Mouse (Mus musculus) embryonic facial prominence, embryonic 11.5 days (tissue): Measurements from ENCODE around the gene Rasa3. TPM values are rescaled to one million over a fixed set of nuclear protein-coding genes. Genes with fewer than 3 reads are reported as not detected.

Experiments
- ATAC-seq: fragments of 200-750 bp; cut with Nextera tagmentation; replicated peaks from 2 replicates; pipeline ENCODE4 v1.8.0; 2017; ENCODE audit warnings: low read depth; ENCODE audit not compliant: insufficient number of reproducible peaks, low FRiP score, low TSS enrichment
- DNase-seq: peaks from one replicate; pipeline ENCODE4 v3.0.0-alpha.2; 2015; ENCODE audit warnings: low spot score
- H3K27ac ChIP-seq: fragments of 300-500 bp; sonication (generic); replicated peaks from 2 replicates; pipeline ENCODE4 v1.5.1; 2014; ENCODE audit warnings: mild to moderate bottlenecking, low read depth, low read length, control low read depth
- H3K27me3 ChIP-seq: fragments of 300-500 bp; sonication (generic); 2 replicates; pipeline ENCODE4 v1.6.1; 2014; ENCODE audit warnings: mild to moderate bottlenecking, low read length, moderate library complexity, mixed read lengths; ENCODE audit not compliant: control insufficient read depth, insufficient read depth
- H3K36me3 ChIP-seq: fragments of 300-500 bp; sonication (generic); replicated peaks from 2 replicates; pipeline ENCODE4 v1.6.1; 2014; ENCODE audit warnings: low read depth, mild to moderate bottlenecking, low read length, moderate library complexity, mixed read lengths; ENCODE audit not compliant: control insufficient read depth, insufficient read depth
- H3K4me1 ChIP-seq: fragments of 300-500 bp; sonication (generic); 2 replicates; pipeline ENCODE4 v1.6.1; 2014; ENCODE audit warnings: low read length, mixed read lengths; ENCODE audit not compliant: control insufficient read depth, insufficient read depth
- H3K4me2 ChIP-seq: fragments of 300-500 bp; sonication (generic); 2 replicates; pipeline ENCODE4 v1.6.1; 2014; ENCODE audit warnings: low read depth, mild to moderate bottlenecking, control low read depth, low read length, moderate library complexity
- H3K4me3 ChIP-seq: fragments of 300-500 bp; sonication (generic); 2 replicates; pipeline ENCODE4 v1.5.1; 2014; ENCODE audit warnings: low read depth, low read length, control low read depth
- H3K9ac ChIP-seq: fragments of 300-500 bp; sonication (generic); replicated peaks from 2 replicates; pipeline ENCODE4 v1.6.1; 2014; ENCODE audit warnings: mild to moderate bottlenecking, control low read depth, low read length
- H3K9me3 ChIP-seq: fragments of 300-500 bp; sonication (generic); replicated peaks from 2 replicates; pipeline ENCODE4 v1.6.1; 2016; ENCODE audit warnings: mild to moderate bottlenecking, low read length, inconsistent platforms, mixed read lengths; ENCODE audit not compliant: control insufficient read depth
- WGBS: fragments of 180-500 bp; shearing (Covaris S2); extraction: QIAGEN DNeasy Blood & Tissue Kit; methylation state at CpG from one replicate; pipeline ENCODE4 v1.1.7; 2014; 5-methylcytosine and 5-hydroxymethylcytosine counted together
- polyA plus RNA-seq: library from polyadenylated mRNA; unstranded; fragments of >200 nt; fragmentation: Nextera tagmentation; extraction: Ambion mirVana; gene quantifications from 2 replicates; pipeline ENCODE4 v1.2.1, GENCODE M21; 2014

Gene Rasa3
- polyA plus RNA-seq, 1 experiment from 2014 or later, result 21.8 TPM

- 83% methylated on average over 8 of the region's 8 CpGs for WGBS
These were observed 144.3 kb downstream of the Rasa3 start for GRCm38 (mm10) chr8:13533123-13533522.

GRCm38 (mm10) chr8:13531602-13532171 is 145.7 kb downstream of the Rasa3 start:
- H3K27ac ChIP-seq, result no peak overlapping the region
- WGBS, result 80% methylated on average over 9 of the region's 9 CpGs
- ATAC-seq, result no peak

More at GRCm38 (mm10) chr8:13533123-13533522, 144.3 kb downstream of the Rasa3 start:
- Histone ChIP-seq H3K27ac (no peak overlapping the region), H3K9ac (no peak overlapping the region), H3K9me3 (no peaks in the 10 kb centered on the region), H3K4me2 (no peak overlapping the region), H3K27me3 (no peaks in the 10 kb centered on the region), H3K36me3 (no peaks in the 10 kb centered on the region), H3K4me3 (no peak overlapping the region), H3K4me1 (no peaks in the 10 kb centered on the region)
- no peak for ATAC-seq
- DNase-seq, result no peak

GRCm38 (mm10) chr8:13530941-13531340 is 146.5 kb downstream of the Rasa3 start:
- Histone ChIP-seq H3K4me2 (no peak overlapping the region), H3K36me3 (no peaks in the 10 kb centered on the region), H3K9me3 (no peaks in the 10 kb centered on the region), H3K27me3 (no peaks in the 10 kb centered on the region), H3K4me1 (no peaks in the 10 kb centered on the region), H3K27ac (no peak overlapping the region), H3K9ac (no peak overlapping the region), H3K4me3 (no peak overlapping the region)
- DNase-seq (no peak), ATAC-seq (no peak)
- 77% methylated on average over 5 of the region's 5 CpGs for WGBS

More at GRCm38 (mm10) chr8:13531602-13532171, 145.7 kb downstream of the Rasa3 start:
- H3K4me1 ChIP-seq, result no peaks in the 10 kb centered on the region
- H3K9me3 ChIP-seq, result no peaks in the 10 kb centered on the region
- DNase-seq, result no peak
- no peak overlapping the region for H3K4me3 ChIP-seq
- H3K4me2 ChIP-seq, result no peak overlapping the region
- no peak overlapping the region for H3K9ac ChIP-seq
- no peaks in the 10 kb centered on the region for H3K36me3 ChIP-seq
- no peaks in the 10 kb centered on the region for H3K27me3 ChIP-seq

- DNase-seq (no peak), ATAC-seq (no peak)
- no peak overlapping the region for H3K4me3 ChIP-seq
- H3K27ac ChIP-seq, result no peak overlapping the region
- H3K27me3 ChIP-seq, result no peaks in the 10 kb centered on the region
- no peak overlapping the region for H3K9ac ChIP-seq
- H3K4me1 ChIP-seq, result no peaks in the 10 kb centered on the region
- no peak overlapping the region for H3K4me2 ChIP-seq
- WGBS, result 89% methylated on average over 3 of the region's 3 CpGs
- H3K9me3 ChIP-seq, result no peaks in the 10 kb centered on the region
- no peaks in the 10 kb centered on the region for H3K36me3 ChIP-seq
These were observed 147.0 kb downstream of the Rasa3 start for GRCm38 (mm10) chr8:13530401-13530800.

- 81% methylated on average over 7 of the region's 7 CpGs for whole genome bisulfite sequencing
- ATAC-seq (no peak), DNase-seq (no peak)
- no peaks in the 10 kb centered on the region for H3K36me3 ChIP-seq
- no peak overlapping the region for H3K9ac ChIP-seq
- H3K27me3 ChIP-seq, result no peaks in the 10 kb centered on the region
- H3K27ac ChIP-seq, result no peak overlapping the region
- no peak overlapping the region for H3K4me2 ChIP-seq
- H3K4me1 ChIP-seq, result no peaks in the 10 kb centered on the region
- no peak overlapping the region for H3K4me3 ChIP-seq
- no peaks in the 10 kb centered on the region for H3K9me3 ChIP-seq
These were observed 147.5 kb downstream of the Rasa3 start for GRCm38 (mm10) chr8:13529891-13530316.

- 57% methylated on average over 15 of the region's 15 CpGs for WGBS
- H3K4me1 ChIP-seq, result no peaks in the 10 kb centered on the region
- no peak overlapping the region for H3K4me3 ChIP-seq
- no peak overlapping the region for H3K27ac ChIP-seq
- no peak overlapping the region for H3K4me2 ChIP-seq
- ATAC-seq (no peak; the same call in 1 of the 2 replicates), DNase-seq (no peak)
- H3K27me3 ChIP-seq, result no peaks in the 10 kb centered on the region
- H3K36me3 ChIP-seq, result no peaks in the 10 kb centered on the region
- H3K9ac ChIP-seq, result no peak overlapping the region
- H3K9me3 ChIP-seq, result no peaks in the 10 kb centered on the region
These were observed 148.2 kb downstream of the Rasa3 start for GRCm38 (mm10) chr8:13529011-13529840.

- Histone ChIP-seq H3K27ac (no peak overlapping the region), H3K9ac (no peak overlapping the region), H3K4me2 (no peak overlapping the region), H3K36me3 (no peaks in the 10 kb centered on the region), H3K9me3 (no peaks in the 10 kb centered on the region), H3K4me3 (no peak overlapping the region), H3K27me3 (no peaks in the 10 kb centered on the region), H3K4me1 (no peaks in the 10 kb centered on the region)
- DNase-seq (no peak), ATAC-seq (no peak)
- 74% methylated on average over 7 of the region's 7 CpGs for WGBS
These were observed 156.0 kb downstream of the Rasa3 start for GRCm38 (mm10) chr8:13521392-13521791.

GRCm38 (mm10) chr8:13520349-13520748 is 157.1 kb downstream of the Rasa3 start:
- no peaks in the 10 kb centered on the region for H3K4me1 ChIP-seq
- no peaks in the 10 kb centered on the region for H3K27me3 ChIP-seq
- no peaks in the 10 kb centered on the region for H3K9me3 ChIP-seq
- DNase-seq (no peak), ATAC-seq (no peak)
- no peak overlapping the region for H3K4me2 ChIP-seq
- no peaks in the 10 kb centered on the region for H3K36me3 ChIP-seq
- H3K4me3 ChIP-seq, result no peak overlapping the region
- H3K27ac ChIP-seq, result no peak overlapping the region
- H3K9ac ChIP-seq, result no peak overlapping the region
- WGBS, result 57% methylated on average over 6 of the region's 6 CpGs
